Mouse (Mus musculus) ES-Bruce4 (cell line): ENCODE results near the gene H2-Eb1.

ENCODE experiments used
- CTCF ChIP-seq: IDR thresholded peaks from one replicate; pipeline ENCODE4 v1.8.1; 2011; ENCODE audit warnings: low read depth, low read length
- POLR2A ChIP-seq: IDR thresholded peaks from one replicate; pipeline ENCODE4 v1.8.1; 2011; ENCODE audit warnings: low read length; ENCODE audit not compliant: insufficient read depth

- TF ChIP-seq POLR2A: no peak
- TF ChIP-seq CTCF: no peak
Measured at GRCm38 (mm10) chr17:34268748-34269147, 36.9 kb upstream of the H2-Eb1 start.
